Mouse (Mus musculus) heart, adult 2 months (tissue): ENCODE measurements around the gene Ltbr.

ENCODE experiments used
- CTCF ChIP-seq: fragments of 200-600 bp; IDR thresholded peaks from 2 replicates; pipeline ENCODE4 v1.8.1; 2022; ENCODE audit warnings: antibody characterized with exemption, mild to moderate bottlenecking, moderate library complexity
- EP300 ChIP-seq: fragments of 200-500 bp; IDR thresholded peaks from 2 replicates; pipeline ENCODE4 v1.6.1; 2011; ENCODE audit warnings: low read depth, low read length, control low read depth; ENCODE audit not compliant: insufficient read depth
- POLR2A ChIP-seq: fragments of 200-500 bp; IDR thresholded peaks from 2 replicates; pipeline ENCODE4 v1.6.1; 2011; ENCODE audit warnings: mild to moderate bottlenecking, low read depth, low read length, control low read depth; ENCODE audit not compliant: insufficient read depth

DNA sequence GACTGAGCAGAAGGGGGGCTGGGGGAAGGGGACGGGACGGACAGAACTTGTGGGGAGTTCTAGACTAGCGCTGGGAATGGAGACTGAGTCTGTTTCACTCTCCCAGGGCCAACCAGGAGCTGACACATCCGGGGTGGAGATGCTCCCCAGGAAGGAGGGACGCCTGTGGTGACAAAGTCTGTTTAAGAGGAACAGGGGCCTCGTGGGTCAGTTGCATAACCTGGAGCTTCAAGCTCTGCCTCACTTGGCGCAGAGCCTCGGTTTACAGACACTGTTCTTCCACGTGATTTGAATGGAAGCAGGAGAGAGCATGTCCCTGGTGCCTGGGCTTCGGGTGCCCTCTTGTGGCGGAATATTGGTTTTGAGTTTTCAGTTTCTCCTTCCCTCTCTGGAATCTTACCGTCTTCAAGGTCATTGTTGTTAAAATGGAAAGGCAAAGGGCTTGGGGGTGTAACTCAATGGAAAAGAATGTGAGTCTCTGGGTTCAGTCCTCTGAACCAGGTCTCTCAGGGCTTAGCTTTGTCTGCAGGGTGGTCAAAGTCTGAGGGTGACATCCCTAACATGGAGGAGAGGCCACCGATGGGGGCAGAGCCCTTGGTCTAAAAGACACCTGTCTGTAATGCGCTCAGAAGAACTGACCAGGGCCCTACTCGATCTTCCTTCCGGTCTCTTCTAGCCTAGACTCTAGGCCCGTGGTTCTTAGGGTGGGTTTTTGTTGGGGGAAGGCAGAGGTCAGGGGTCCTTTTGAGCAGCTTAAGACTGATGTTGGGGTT lies 42.0 kb downstream of the Ltbr start:
- TF ChIP-seq POLR2A (peak; percentile 64), EP300 (peak; percentile 100), CTCF (peak; percentile 92)
